Mouse (Mus musculus): ENCODE data around the gene Arhgap29. TPM values are rescaled to one million over a fixed set of nuclear protein-coding genes. Genes with fewer than 3 reads are reported as not detected.

Arhgap29 gene
- polyA plus RNA-seq, 1 experiment from 2014 or later: 46.9 TPM

DNA sequence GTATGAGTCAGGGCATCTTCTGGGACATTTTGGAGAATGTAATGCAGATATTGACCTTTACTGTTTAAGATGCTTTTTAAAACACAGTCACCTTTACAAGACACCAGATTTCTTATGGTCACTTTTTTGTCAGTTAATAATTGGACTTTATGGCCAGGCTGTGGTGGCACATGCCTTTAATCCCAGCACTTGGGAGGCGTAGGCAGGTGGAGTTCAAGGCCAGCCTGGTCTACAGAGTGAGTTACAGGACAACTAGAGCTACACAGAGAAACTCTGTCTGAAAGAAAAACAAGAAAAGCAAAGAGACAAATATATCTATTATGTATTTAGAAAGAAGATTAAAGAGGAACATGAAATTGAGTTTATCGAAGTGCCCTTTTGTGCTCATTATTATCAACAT lies 1.2 kb upstream of the Arhgap29 start:
- Histone ChIP-seq H3K4me1 (peaks cover 15% of the 10 kb centered on the region), H3K27ac (replicated peaks) (no peak overlapping the region), H3K36me3 (replicated peaks) (peaks cover 3% of the 10 kb centered on the region), H3K27me3 (replicated peaks; ENCODE audit: low read depth, poor library complexity, severe bottlenecking) (peaks cover 41% of the 10 kb centered on the region), H3K4me3 (no peak overlapping the region), H3K9me3 (0 out of 2 replicates have a peak, but pooled peaks cover 5% of the 10 kb centered on the region)
- 85% methylated on average over 2 of the region's 2 CpGs for WGBS
- no peak for DNase-seq (ENCODE audit: low spot score)

DNA sequence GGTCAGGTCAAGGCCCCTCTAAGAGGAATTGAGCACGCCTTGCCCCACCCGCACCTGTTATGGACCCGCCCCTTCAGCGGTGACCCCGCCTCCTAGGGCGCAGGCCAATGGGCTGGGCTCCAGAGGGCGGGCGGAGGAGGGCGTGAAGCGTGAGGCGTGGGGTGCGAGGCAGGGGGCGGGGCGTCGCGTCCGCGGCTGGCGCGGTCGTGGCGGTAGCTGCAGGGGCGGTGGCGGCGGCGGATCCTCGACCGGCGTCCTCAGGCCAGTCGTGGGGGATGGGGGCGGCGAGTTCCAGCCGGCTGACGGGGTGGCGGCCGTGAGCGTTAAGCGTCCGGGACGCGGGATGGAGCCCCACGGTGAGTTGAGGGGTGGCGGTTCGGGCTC lies 700 bp downstream of the Arhgap29 start:
- H3K9me3 ChIP-seq: 0 out of 2 replicates have a peak, but pooled peaks cover 5% of the 10 kb centered on the region
- H3K36me3 ChIP-seq (replicated peaks): peaks cover 3% of the 10 kb centered on the region
- peak overlapping the region; percentile 80 for H3K4me3 ChIP-seq
- H3K4me1 ChIP-seq: peaks cover 15% of the 10 kb centered on the region
- WGBS: under 1% methylated on average over 44 of the region's 44 CpGs
- peak; percentile 88 for DNase-seq (ENCODE audit: low spot score)
- H3K27me3 ChIP-seq (replicated peaks; ENCODE audit: low read depth, poor library complexity, severe bottlenecking): peaks cover 41% of the 10 kb centered on the region
- peak overlapping the region; percentile 86 for H3K27ac ChIP-seq (replicated peaks)

DNA sequence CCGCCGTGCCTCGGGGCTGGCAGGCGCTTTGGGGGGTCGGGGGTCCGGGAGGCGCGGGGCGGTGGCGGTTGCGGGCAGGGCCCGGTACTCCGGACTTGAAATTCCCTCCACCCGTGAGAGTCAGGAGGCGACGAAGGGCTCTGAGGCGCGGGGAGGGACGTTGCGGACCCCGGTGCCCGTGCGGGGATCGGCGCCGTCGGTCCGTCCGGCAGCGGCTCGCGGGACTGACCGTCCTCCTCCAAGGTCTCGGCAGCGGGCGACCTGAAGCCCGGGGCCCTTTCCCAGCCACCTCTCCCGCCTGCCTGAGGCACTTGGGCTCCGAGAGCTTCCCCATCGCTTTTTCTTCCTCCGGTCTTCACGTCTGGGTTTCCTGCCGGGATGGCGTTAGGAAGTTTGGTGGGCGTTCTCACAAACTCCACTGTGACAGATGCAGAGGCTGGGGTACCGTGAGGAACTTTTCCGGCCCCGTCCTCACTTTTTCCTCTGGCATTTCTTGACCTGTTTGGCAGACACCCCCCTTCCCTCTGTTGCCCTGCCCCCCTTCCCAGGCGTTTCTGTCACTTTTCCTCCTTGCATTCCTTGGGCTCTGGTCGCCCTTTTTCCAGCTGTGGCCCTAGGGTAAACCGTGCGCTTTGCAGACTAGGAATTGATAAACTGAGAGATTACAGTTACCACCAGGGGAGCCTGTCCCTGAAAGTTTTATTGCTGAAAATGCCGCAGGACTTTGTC lies 1.3 kb downstream of the Arhgap29 start:
- peaks cover 41% of the 10 kb centered on the region for H3K27me3 ChIP-seq (replicated peaks; ENCODE audit: low read depth, poor library complexity, severe bottlenecking)
- 0 out of 2 replicates have a peak, but pooled peaks cover 5% of the 10 kb centered on the region for H3K9me3 ChIP-seq
- peaks cover 3% of the 10 kb centered on the region for H3K36me3 ChIP-seq (replicated peaks)
- WGBS: under 1% methylated on average over 53 of the region's 53 CpGs
- peak overlapping the region; percentile 86 for H3K27ac ChIP-seq (replicated peaks)
- peaks cover 15% of the 10 kb centered on the region for H3K4me1 ChIP-seq
- peak overlapping the region; percentile 80 for H3K4me3 ChIP-seq
- peak; percentile 54 for DNase-seq (ENCODE audit: low spot score)

DNA sequence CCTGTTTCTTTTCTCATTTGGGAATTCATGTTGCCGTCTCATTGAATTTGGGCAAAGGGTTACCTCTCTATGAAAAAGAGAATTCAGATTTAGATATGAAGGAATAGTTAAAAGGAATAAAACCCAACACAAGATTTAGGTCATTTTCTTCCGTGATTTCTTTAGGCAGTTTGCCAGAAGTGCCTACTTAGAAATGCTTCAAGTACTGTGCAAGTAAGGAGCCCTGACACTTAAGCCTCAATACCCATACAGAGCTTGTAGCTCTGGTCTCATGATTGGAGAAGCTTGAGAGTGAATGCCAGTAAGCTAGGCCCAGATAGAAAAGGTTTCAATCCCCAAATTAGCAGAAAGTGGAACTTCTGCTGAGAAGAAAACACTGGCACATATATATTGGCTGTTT lies 2.1 kb downstream of the Arhgap29 start:
- peaks cover 3% of the 10 kb centered on the region for H3K36me3 ChIP-seq (replicated peaks)
- peak overlapping the region; percentile 80; the same call in 1 of the 2 replicates for H3K4me3 ChIP-seq
- peaks cover 15% of the 10 kb centered on the region for H3K4me1 ChIP-seq
- H3K27ac ChIP-seq (replicated peaks): no peak overlapping the region
- WGBS: 49% methylated on average over 2 of the region's 2 CpGs
- DNase-seq (ENCODE audit: low spot score): no peak
- peaks cover 41% of the 10 kb centered on the region for H3K27me3 ChIP-seq (replicated peaks; ENCODE audit: low read depth, poor library complexity, severe bottlenecking)
- H3K9me3 ChIP-seq: 0 out of 2 replicates have a peak, but pooled peaks cover 5% of the 10 kb centered on the region

DNA sequence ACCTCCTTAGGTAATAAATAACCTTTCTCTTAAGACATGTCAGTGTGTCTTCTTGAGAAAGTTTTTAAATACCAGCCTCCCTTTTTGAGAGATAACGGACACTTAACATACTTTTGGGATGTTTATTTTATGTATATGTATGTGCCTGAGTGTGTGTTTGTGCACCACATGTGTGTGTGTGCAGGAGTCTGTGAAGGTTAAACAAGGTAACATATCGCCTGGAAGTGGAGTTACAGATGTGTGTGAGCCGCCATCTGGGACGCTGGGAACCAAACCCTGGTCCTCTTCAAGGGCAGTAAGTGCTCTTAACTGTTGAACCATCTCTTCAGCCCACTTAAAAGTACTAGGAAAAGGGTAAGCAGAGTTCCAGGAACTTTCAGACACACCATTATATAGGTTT lies 3.2 kb downstream of the Arhgap29 start:
- H3K27me3 ChIP-seq (replicated peaks; ENCODE audit: low read depth, poor library complexity, severe bottlenecking): peaks cover 41% of the 10 kb centered on the region
- H3K4me1 ChIP-seq: peaks cover 15% of the 10 kb centered on the region
- no peak overlapping the region for H3K27ac ChIP-seq (replicated peaks)
- WGBS: 95% methylated on average over 4 of the region's 4 CpGs
- no peak overlapping the region for H3K4me3 ChIP-seq
- 0 out of 2 replicates have a peak, but pooled peaks cover 5% of the 10 kb centered on the region for H3K9me3 ChIP-seq
- DNase-seq (ENCODE audit: low spot score): no peak
- peaks cover 3% of the 10 kb centered on the region for H3K36me3 ChIP-seq (replicated peaks)

DNA sequence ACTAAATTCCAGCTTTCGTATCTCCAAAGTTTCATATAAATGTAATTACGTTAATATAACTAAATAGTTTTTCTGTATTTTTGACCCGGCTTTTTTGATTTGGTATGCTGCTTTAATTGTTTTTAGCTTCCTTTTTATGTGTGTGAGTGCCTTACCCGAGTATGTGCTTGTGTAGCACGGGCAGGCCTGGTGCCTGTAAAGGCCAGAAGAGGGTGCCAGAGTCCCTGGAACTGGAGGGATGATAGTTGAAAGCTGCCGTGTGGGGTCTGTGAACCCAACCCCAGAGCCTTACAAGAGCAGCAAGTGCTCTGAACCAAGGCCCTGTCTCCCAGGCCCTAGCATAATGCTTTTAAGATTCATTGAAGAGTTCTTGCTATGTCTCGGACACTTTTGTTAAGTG lies 4.4 kb downstream of the Arhgap29 start:
- WGBS: 83% methylated on average over 7 of the region's 7 CpGs

DNA sequence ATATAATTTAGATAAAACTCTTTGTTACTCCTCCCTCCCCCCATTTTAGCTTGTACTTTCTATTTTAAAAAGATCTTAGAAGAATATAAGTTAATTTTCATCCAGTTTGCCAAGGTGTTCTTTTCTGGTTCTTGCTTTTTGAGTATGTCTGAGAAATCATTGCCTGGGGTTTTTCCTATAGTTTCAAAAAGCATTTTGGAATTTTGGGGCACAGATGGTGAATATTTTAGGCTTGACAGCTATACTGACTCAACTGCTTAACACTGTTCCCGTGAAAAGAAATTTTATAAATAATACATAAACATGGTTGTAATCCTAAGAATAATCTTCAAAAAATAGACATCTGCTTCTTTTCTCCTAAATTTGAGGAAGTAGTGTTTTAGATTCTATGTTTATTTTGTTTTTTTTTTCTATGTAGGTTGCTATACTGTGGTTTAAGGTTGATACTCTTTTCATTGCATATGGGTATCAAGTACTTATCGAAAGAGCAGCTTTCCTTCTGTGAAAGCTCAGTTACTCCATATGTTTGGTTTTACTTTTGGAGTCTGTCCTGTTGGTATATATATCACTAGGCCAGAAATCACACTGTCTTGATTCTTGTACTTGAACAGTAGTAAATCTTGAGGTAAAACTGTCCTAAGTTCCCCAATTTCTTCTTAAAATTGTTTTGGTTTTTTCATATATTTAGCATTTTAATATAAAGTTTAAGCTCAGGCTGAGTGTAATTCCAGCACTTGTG lies 5.4 kb downstream of the Arhgap29 start:
- DNase-seq (ENCODE audit: low spot score): no peak
- WGBS: 94% methylated on average over 2 of the region's 2 CpGs
- Histone ChIP-seq H3K27ac (replicated peaks) (no peak overlapping the region), H3K27me3 (replicated peaks; ENCODE audit: low read depth, poor library complexity, severe bottlenecking) (peaks cover 29% of the 10 kb centered on the region), H3K9me3 (0 out of 2 replicates have a peak, but pooled peaks cover 5% of the 10 kb centered on the region), H3K36me3 (replicated peaks) (peaks cover 3% of the 10 kb centered on the region), H3K4me1 (peaks cover 14% of the 10 kb centered on the region), H3K4me3 (no peak overlapping the region)

More for the DNA sequence above, 4.4 kb downstream of the Arhgap29 start:
- Histone ChIP-seq H3K36me3 (replicated peaks) (peaks cover 3% of the 10 kb centered on the region), H3K9me3 (0 out of 2 replicates have a peak, but pooled peaks cover 5% of the 10 kb centered on the region), H3K4me3 (no peak overlapping the region), H3K27ac (replicated peaks) (no peak overlapping the region), H3K27me3 (replicated peaks; ENCODE audit: low read depth, poor library complexity, severe bottlenecking) (peaks cover 39% of the 10 kb centered on the region), H3K4me1 (peaks cover 15% of the 10 kb centered on the region)
- no peak for DNase-seq (ENCODE audit: low spot score)

DNA sequence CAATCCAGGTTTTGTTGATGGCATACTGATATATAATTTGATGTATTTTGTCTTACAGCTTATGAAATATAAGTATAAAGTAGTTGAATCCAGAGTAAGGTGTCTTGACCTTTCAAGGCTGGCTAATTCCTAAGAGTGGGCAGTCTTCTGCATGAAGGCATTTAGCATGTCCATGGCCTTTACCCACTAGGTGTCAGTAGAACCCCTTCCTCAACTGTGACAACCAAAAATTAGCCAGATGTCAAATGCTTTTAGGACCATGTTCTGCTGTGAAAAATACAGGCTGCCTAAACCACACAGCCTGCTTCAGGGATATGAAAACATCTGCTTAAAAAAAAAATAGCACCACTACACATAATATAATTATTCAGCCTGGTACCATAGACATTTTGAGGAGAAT lies 11.8 kb downstream of the Arhgap29 start:
- Histone ChIP-seq H3K4me1 (peaks cover 20% of the 10 kb centered on the region), H3K36me3 (replicated peaks) (no peaks in the 10 kb centered on the region), H3K9me3 (no peaks in the 10 kb centered on the region), H3K4me3 (no peak overlapping the region), H3K27ac (replicated peaks) (no peak overlapping the region), H3K27me3 (replicated peaks; ENCODE audit: low read depth, poor library complexity, severe bottlenecking) (0 out of 2 replicates have a peak, but pooled peaks cover 4% of the 10 kb centered on the region)
- DNase-seq (ENCODE audit: low spot score): peak; percentile 54

DNA sequence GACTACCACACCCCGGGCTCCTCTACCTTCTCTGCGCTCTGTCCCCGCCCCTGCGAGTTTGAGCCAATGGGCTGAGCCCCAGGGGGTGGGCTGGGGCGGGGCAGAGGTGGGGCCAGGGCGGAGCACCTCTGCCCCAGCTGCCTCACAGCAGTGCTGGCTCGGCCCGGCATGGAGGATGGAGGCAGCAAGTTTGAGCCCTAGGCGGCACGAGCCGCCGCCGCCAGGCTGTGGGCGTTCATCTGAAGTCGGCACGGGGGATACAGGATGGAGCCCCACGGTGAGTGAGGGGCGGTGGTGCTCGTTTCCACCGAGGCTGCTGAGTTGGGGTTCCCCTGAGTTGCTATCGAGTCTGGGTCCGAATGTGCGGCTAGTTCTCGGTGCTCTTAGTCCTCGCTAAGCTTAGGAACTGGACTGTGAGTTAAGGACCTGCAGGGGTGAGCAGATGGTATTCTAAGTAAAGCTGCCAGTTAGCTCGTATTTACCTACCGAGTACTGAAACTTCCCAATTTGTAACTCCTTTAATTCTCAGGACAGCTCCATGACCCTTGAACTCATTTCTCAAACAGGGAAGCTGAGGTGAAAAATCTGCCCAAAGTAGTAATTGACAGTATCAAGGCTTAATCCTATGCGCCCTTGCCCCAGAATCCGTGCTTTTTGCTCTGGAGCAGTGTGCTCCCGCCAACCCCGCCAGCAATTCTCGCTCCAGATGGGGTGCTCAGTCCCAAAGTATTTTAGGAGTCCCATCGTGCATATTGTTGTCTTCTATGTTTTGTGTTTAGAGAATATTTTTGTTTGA lies 15.5 kb downstream of the Arhgap29 start:
- H3K4me3 ChIP-seq: peak overlapping the region; percentile 74
- under 1% methylated on average over 33 of the region's 33 CpGs for WGBS
- DNase-seq (ENCODE audit: low spot score): peak; percentile 94
- H3K27me3 ChIP-seq (replicated peaks; ENCODE audit: low read depth, poor library complexity, severe bottlenecking): 0 out of 2 replicates have a peak, but pooled peaks cover 4% of the 10 kb centered on the region
- H3K4me1 ChIP-seq: peaks cover 26% of the 10 kb centered on the region
- H3K36me3 ChIP-seq (replicated peaks): no peaks in the 10 kb centered on the region
- no peaks in the 10 kb centered on the region for H3K9me3 ChIP-seq
- H3K27ac ChIP-seq (replicated peaks): peak overlapping the region; percentile 79

DNA sequence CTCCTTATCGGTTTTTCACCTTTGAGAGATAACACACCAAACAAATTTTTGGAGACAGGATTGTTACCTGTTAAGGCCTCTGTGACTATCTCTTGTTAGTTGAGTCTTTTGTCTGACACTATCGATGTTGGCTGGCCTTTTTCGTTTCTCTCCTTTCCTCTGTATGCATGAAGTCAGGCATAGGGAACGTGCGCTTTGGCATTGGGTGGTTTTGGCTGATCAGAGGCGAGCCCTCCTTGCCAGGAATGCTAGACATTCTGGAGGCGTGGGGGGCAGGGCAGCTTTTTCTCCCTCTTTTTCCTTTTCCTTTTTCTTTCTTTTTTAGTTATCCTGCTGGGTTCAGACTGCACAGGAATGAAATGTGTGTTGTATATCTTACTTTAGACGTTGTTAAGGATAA lies 16.3 kb downstream of the Arhgap29 start:
- Histone ChIP-seq H3K9me3 (no peaks in the 10 kb centered on the region), H3K4me1 (peaks cover 26% of the 10 kb centered on the region), H3K36me3 (replicated peaks) (no peaks in the 10 kb centered on the region), H3K27ac (replicated peaks) (peak overlapping the region; percentile 51; the same call in 1 of the 2 replicates), H3K4me3 (peak overlapping the region; percentile 74), H3K27me3 (replicated peaks; ENCODE audit: low read depth, poor library complexity, severe bottlenecking) (0 out of 2 replicates have a peak, but pooled peaks cover 4% of the 10 kb centered on the region)
- WGBS: 2% methylated on average over 8 of the region's 8 CpGs
- DNase-seq (ENCODE audit: low spot score): peak; percentile 53

DNA sequence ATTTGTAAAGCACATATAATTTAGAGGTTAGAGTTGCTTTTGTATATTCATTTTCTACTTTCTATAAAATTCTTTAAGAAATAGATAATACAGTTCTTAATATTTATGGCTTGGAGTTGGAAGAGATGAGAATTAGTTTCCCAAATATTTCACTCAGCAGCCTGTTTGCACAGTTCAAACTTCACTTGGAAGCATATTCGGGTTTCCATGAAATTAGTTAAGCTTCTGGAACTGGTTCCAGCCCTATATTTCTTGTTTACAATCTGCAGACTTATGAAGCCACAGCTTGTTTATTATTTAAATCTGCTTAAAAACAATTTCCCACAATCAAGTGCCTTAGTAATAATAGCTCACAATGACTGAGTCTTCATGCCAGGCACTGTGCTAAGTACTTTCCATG lies 17.1 kb downstream of the Arhgap29 start:
- Histone ChIP-seq H3K4me1 (peaks cover 26% of the 10 kb centered on the region), H3K27me3 (replicated peaks; ENCODE audit: low read depth, poor library complexity, severe bottlenecking) (0 out of 2 replicates have a peak, but pooled peaks cover 4% of the 10 kb centered on the region), H3K36me3 (replicated peaks) (no peaks in the 10 kb centered on the region), H3K4me3 (peak overlapping the region; percentile 74), H3K27ac (replicated peaks) (no peak overlapping the region), H3K9me3 (no peaks in the 10 kb centered on the region)
- DNase-seq (ENCODE audit: low spot score): no peak
- WGBS: 61% methylated on average over 1 of the region's 1 CpGs

DNA sequence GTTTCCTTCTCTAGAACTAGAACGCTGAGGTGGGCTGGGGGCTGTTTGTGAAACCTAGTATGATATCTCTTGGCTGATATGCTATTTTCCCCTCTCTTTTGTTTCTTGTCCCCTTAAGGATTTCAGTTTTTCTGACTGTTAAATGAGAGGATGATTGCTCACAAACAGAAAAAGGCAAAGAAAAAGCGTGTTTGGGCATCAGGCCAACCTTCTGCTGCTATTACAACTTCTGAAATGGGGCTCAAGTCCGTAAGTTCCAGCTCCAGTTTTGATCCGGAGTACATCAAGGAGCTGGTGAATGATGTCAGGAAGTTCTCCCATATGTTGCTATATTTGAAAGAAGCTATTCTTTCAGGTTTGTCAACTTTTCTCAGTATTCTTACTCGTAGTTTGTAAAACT lies 21.4 kb downstream of the Arhgap29 start:
- Histone ChIP-seq H3K9me3 (no peaks in the 10 kb centered on the region), H3K4me1 (peaks cover 10% of the 10 kb centered on the region), H3K4me3 (no peak overlapping the region), H3K36me3 (replicated peaks) (no peaks in the 10 kb centered on the region; the same call in 1 of the 2 replicates), H3K27ac (replicated peaks) (no peak overlapping the region), H3K27me3 (replicated peaks; ENCODE audit: low read depth, poor library complexity, severe bottlenecking) (no peaks in the 10 kb centered on the region)
- DNase-seq (ENCODE audit: low spot score): no peak
- 84% methylated on average over 5 of the region's 5 CpGs for WGBS
